Mouse (Mus musculus): Measurements from ENCODE around the gene Tpcn2.

DNA sequence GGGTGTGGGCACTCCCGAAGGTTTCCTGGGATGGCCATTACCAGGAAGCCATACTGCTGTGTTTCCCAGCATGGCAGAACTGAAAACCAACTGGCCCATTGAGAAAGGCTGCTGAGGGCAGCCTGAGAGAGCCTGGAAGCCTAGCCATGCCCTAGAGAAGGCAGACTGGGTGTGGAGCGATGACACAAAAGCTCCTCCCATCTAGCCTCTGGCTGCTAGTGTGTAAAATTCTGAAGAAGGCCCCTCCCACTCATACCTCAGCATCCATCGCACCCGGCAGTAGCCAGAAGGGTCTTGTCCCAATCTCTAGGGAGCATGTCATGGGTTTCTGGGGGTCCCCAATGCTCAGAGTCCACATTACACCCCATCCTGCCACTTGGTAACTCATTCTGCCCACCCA lies 2.4 kb downstream of the Tpcn2 start:
- TF ChIP-seq CTCF (IDR thresholded peaks at IDR 0.05; ENCODE audit: low read depth) (no peak), EP300 (IDR thresholded peaks at IDR 0.05; ENCODE audit: low read depth) (no peak)

Data from liver, postnatal 0 days (tissue).